Mouse (Mus musculus) limb, embryonic 14.5 days (tissue): Measurements from ENCODE around the gene Txk. TPM values are rescaled to one million over a fixed set of nuclear protein-coding genes. Genes with fewer than 3 reads are reported as not detected.

Source experiments
- ATAC-seq: fragments of 200-750 bp; cut with Nextera tagmentation; 2 replicates; pipeline ENCODE4 v1.8.0; 2017; ENCODE audit warnings: low read depth, moderate number of reproducible peaks, moderate TSS enrichment; ENCODE audit not compliant: low FRiP score
- DNase-seq: peaks from one replicate; pipeline ENCODE4 v3.0.0-alpha.2; 2015; ENCODE audit warnings: low spot score
- H3K27ac ChIP-seq: fragments of 300-500 bp; sonication (generic); replicated peaks from 2 replicates; pipeline ENCODE4 v1.5.1; 2014; ENCODE audit warnings: low read depth, mild to moderate bottlenecking, low read length, moderate library complexity, mixed read lengths
- H3K27me3 ChIP-seq: fragments of 300-500 bp; sonication (generic); 2 replicates; pipeline ENCODE4 v1.6.1; 2014; ENCODE audit warnings: low read length, mixed read lengths; ENCODE audit not compliant: control insufficient read depth, insufficient read depth
- H3K36me3 ChIP-seq: fragments of 300-500 bp; sonication (generic); 2 replicates; pipeline ENCODE4 v1.6.1; 2014; ENCODE audit warnings: mild to moderate bottlenecking, low read length, moderate library complexity, mixed read lengths; ENCODE audit not compliant: control insufficient read depth, insufficient read depth
- H3K4me1 ChIP-seq: fragments of 300-500 bp; sonication (generic); 2 replicates; pipeline ENCODE4 v1.6.1; 2014; ENCODE audit warnings: antibody characterized with exemption, low read length, mixed read lengths; ENCODE audit not compliant: control insufficient read depth, insufficient read depth
- H3K4me2 ChIP-seq: fragments of 300-500 bp; sonication (generic); replicated peaks from 2 replicates; pipeline ENCODE4 v1.6.1; 2014; ENCODE audit warnings: low read depth, mild to moderate bottlenecking, low read length, moderate library complexity; ENCODE audit not compliant: severe bottlenecking
- H3K4me3 ChIP-seq: fragments of 300-500 bp; sonication (generic); replicated peaks from 2 replicates; pipeline ENCODE4 v1.5.1; 2014; ENCODE audit warnings: low read length
- H3K9ac ChIP-seq: fragments of 300-500 bp; sonication (generic); 2 replicates; pipeline ENCODE4 v1.6.1; 2014; ENCODE audit warnings: mild to moderate bottlenecking, low read depth, low read length, moderate library complexity; ENCODE audit not compliant: severe bottlenecking
- H3K9me3 ChIP-seq: fragments of 300-500 bp; sonication (generic); 2 replicates; pipeline ENCODE4 v1.6.1; 2016; ENCODE audit warnings: low read length; ENCODE audit not compliant: control insufficient read depth
- POLR2A ChIP-seq: fragments of 200-500 bp; IDR thresholded peaks from 2 replicates; pipeline ENCODE4 v1.8.0; 2012; ENCODE audit warnings: inconsistent platforms, mild to moderate bottlenecking, moderate library complexity, borderline replicate concordance; ENCODE audit not compliant: insufficient read depth, insufficient read length; ENCODE audit errors: extremely low read depth
- WGBS: fragments of 180-500 bp; shearing (Covaris S2); extraction: QIAGEN DNeasy Blood & Tissue Kit; methylation state at CpG from one replicate; pipeline ENCODE4 v1.1.7; 2014; 5-methylcytosine and 5-hydroxymethylcytosine counted together
- polyA plus RNA-seq, 2 experiments: library from polyadenylated mRNA; depleted of rRNA in 1 of 2; stranded (reverse) in 1 of 2; unstranded in 1 of 2; fragments of >200 nt; fragmentation: Nextera tagmentation in 1 of 2; extraction: Ambion mirVana in 1 of 2; gene quantifications; 2 replicates each; pipeline versions ENCODE4 v1.2.1 to v1.2.3; 2012 to 2014

Gene Txk
- polyA plus RNA-seq, 2 experiments = 0.13 to 0.17 TPM

GRCm38 (mm10) chr5:72647418-72647907 is 105.1 kb downstream of the Txk start, which contains the start of gene Nipal1:
TSS of gene Nipal1 (plus strand) at chr5:72647795.
- ATAC-seq (peak; percentile 94), DNase-seq (peak; percentile 82)
- peak within 1 kb of the TSS; percentile 92 for H3K4me2 ChIP-seq

GRCm38 (mm10) chr5:72646996-72647395 is 105.6 kb downstream of the Txk start:
- no peaks in the 10 kb centered on the region for H3K27me3 ChIP-seq
- H3K36me3 ChIP-seq = no peaks in the 10 kb centered on the region
- H3K9me3 ChIP-seq = no peaks in the 10 kb centered on the region
- WGBS = 22% methylated on average over 10 of the region's 10 CpGs
- no peak overlapping the region for H3K27ac ChIP-seq
- H3K9ac ChIP-seq = no peak overlapping the region
- DNase-seq (no peak), ATAC-seq (no peak)
- 0 out of 2 replicates have a peak, but pooled peaks cover 5% of the 10 kb centered on the region for H3K4me1 ChIP-seq
- TF ChIP-seq POLR2A = no peak
- peak overlapping the region; percentile 92 for H3K4me2 ChIP-seq
- H3K4me3 ChIP-seq = peak overlapping the region; percentile 49

More at GRCm38 (mm10) chr5:72647418-72647907, 105.1 kb downstream of the Txk start, which contains the start of gene Nipal1:
- Histone ChIP-seq H3K4me3 (peak within 1 kb of the TSS; percentile 49), H3K36me3 (no peaks in the 10 kb centered on the region), H3K27me3 (no peaks in the 10 kb centered on the region), H3K4me1 (0 out of 2 replicates have a peak, but pooled peaks cover 5% of the 10 kb centered on the region), H3K9ac (peak within 1 kb of the TSS; percentile 45), H3K27ac (no peak within 1 kb of the TSS), H3K9me3 (no peaks in the 10 kb centered on the region)
- no peak for TF ChIP-seq POLR2A
- 1% methylated on average over 25 of the region's 25 CpGs for WGBS

GRCm38 (mm10) chr5:72646131-72646530 is 106.4 kb downstream of the Txk start:
- Histone ChIP-seq H3K4me1 (0 out of 2 replicates have a peak, but pooled peaks cover 5% of the 10 kb centered on the region), H3K9me3 (no peaks in the 10 kb centered on the region), H3K4me3 (no peak overlapping the region), H3K9ac (no peak overlapping the region), H3K36me3 (no peaks in the 10 kb centered on the region), H3K27ac (no peak overlapping the region), H3K27me3 (no peaks in the 10 kb centered on the region), H3K4me2 (no peak overlapping the region)
- TF ChIP-seq POLR2A = no peak
- no peak for ATAC-seq
- DNase-seq = no peak
- 42% methylated on average over 10 of the region's 10 CpGs for WGBS

Other genes with a start within 250 kb of the Txk start
- 4.2 TPM in 2 replicates for gene Corin, start 248.3 kb downstream of the Txk start, polyA plus RNA-seq (2012; rRNA removed)
- 5.2 and 5.3 TPM in 2 replicates for gene Corin, start 248.3 kb downstream of the Txk start, polyA plus RNA-seq (2014; fragmentation: Nextera tagmentation; extraction: Ambion mirVana)
- 29.9 and 31.0 TPM in 2 replicates for gene Nfxl1, start 193.1 kb downstream of the Txk start, polyA plus RNA-seq (2012; rRNA removed)
- 25.2 and 25.8 TPM in 2 replicates for gene Nfxl1, start 193.1 kb downstream of the Txk start, polyA plus RNA-seq (2014; fragmentation: Nextera tagmentation; extraction: Ambion mirVana)
- gene Zar1, start 171.5 kb downstream of the Txk start, polyA plus RNA-seq (2012; rRNA removed) = 0.54 and 0.61 TPM in 2 replicates
- gene Zar1, start 171.5 kb downstream of the Txk start, polyA plus RNA-seq (2014; fragmentation: Nextera tagmentation; extraction: Ambion mirVana) = 0.72 and 0.84 TPM in 2 replicates
- 0.38 and 0.48 TPM in 2 replicates for gene Gm5868, start 165.2 kb downstream of the Txk start, polyA plus RNA-seq (2012; rRNA removed)
- gene Gm5868, start 165.2 kb downstream of the Txk start, polyA plus RNA-seq (2014; fragmentation: Nextera tagmentation; extraction: Ambion mirVana) = 0.40 and 0.57 TPM in 2 replicates
- 0.03 TPM in 1 of 2 replicates, not detected in the other for gene Cnga1, start 108.5 kb downstream of the Txk start, polyA plus RNA-seq (2012; rRNA removed)
- gene Cnga1, start 108.5 kb downstream of the Txk start, polyA plus RNA-seq (2014; fragmentation: Nextera tagmentation; extraction: Ambion mirVana) = not detected in 2 replicates
- gene Nipal1, start 105.0 kb downstream of the Txk start, polyA plus RNA-seq (2012; rRNA removed) = 2.3 and 2.4 TPM in 2 replicates
- 12.6 and 16.5 TPM in 2 replicates for gene Nipal1, start 105.0 kb downstream of the Txk start, polyA plus RNA-seq (2014; fragmentation: Nextera tagmentation; extraction: Ambion mirVana)
- gene Tec, start 115.7 kb upstream of the Txk start, polyA plus RNA-seq (2012; rRNA removed) = 4.0 and 5.9 TPM in 2 replicates
- 7.9 and 8.7 TPM in 2 replicates for gene Tec, start 115.7 kb upstream of the Txk start, polyA plus RNA-seq (2014; fragmentation: Nextera tagmentation; extraction: Ambion mirVana)
- gene Slain2, start 161.5 kb upstream of the Txk start, polyA plus RNA-seq (2012; rRNA removed) = 28.0 and 29.7 TPM in 2 replicates
- gene Slain2, start 161.5 kb upstream of the Txk start, polyA plus RNA-seq (2014; fragmentation: Nextera tagmentation; extraction: Ambion mirVana) = 24.2 and 25.8 TPM in 2 replicates
- gene Gm10135, start 221.9 kb upstream of the Txk start, polyA plus RNA-seq (2012; rRNA removed) = not detected in 2 replicates
- not detected in 2 replicates for gene Gm10135, start 221.9 kb upstream of the Txk start, polyA plus RNA-seq (2014; fragmentation: Nextera tagmentation; extraction: Ambion mirVana)